Mouse (Mus musculus) kidney, postnatal 36 days (tissue): ENCODE data around the gene Rbfox1.
A peak's percentile ranks its signal among the peaks of the same experiment; 100 is the strongest.

Experiments used
- DNase-seq, 2 experiments: peaks; one replicate each; pipeline ENCODE4 v3.0.0; 2021 to 2022; ENCODE audit warnings: mixed read lengths in 2 of 2

Gene Rbfox1

DNA sequence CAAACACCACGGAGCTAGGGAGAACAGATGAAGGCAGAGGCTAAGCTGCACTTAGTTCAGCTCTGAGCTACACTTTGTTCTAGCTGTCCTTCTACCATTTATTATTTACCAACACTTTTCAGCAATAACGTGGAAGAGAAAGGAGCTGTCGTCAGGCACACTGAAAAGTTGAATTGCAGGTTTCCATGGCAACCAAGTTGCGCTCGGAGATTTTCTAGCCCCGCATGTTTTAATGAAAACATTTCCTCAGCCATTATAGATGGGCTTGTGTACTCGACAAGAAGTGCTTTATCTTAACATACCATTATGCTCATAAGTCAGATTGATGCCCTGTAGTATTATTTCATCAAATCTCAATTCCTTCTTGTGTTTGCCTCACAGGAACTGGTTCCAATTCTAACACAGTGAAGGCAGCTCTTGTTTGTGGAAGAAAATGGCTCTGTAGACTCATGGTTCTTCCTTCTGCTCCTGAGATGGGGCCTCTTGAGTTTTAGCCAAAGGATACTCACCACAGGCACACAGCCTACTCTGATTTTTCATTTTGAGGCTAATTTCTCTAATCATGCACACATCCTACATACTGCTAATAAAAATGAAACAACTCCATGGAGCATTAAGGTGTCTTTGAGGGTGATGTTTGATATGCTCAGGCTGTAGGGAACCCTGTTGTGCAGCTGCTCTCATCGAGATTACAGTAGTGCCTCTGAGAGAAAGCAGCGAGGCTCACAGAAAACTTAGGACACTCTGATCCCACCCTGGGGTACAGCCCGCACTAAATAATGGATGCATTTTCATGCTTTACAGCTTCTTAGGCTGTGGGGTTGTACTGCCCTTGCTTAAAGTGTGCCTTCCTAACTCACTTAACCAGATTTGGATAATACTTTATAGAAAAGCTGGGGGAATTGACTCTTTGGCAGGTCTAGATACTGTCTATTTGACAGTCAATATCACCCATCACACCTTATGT, 107.2 kb downstream of the Rbfox1 start:
- no peak for DNase-seq

DNA sequence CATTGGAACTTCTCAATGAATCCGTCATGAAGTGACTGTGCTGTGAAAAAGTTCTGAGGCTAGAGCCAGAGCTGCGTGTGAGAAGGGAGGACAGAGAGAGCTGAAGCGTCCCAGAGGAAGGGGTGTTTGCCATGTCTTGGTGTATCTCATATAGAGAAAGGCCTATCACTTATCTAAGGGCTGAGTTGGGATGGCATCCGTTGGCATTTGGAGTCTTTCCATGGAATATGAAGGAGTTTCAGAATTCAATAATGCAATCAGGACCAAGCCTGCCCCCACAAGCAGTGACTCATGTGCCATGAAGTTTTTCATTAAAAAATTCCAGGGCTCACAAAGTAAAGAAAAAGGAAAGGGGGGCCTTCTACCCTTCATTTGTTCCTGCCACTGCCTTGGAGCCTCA, 112.0 kb downstream of the Rbfox1 start:
- no peak for DNase-seq

DNA sequence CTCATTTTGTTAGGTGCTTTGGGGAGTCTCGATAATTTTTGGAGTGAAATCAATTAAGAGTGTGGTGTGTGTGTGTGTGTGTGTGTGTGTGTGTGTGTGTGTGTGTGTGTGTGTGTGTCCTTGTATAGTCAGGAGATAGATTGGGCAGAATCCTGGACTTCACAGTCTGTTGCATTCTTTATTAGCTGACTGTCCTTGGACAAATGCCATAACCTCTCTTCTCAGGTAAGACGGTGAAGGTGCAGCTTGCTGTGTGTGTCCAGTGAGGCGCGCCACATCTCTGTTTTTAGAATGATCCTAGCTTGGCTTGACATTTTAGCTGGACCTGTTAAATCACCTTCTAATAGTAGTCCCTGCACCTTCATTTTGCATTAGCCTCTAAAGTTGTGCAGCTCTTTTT, 112.5 kb downstream of the Rbfox1 start:
- peak; percentile 60 to 82 for DNase-seq

DNA sequence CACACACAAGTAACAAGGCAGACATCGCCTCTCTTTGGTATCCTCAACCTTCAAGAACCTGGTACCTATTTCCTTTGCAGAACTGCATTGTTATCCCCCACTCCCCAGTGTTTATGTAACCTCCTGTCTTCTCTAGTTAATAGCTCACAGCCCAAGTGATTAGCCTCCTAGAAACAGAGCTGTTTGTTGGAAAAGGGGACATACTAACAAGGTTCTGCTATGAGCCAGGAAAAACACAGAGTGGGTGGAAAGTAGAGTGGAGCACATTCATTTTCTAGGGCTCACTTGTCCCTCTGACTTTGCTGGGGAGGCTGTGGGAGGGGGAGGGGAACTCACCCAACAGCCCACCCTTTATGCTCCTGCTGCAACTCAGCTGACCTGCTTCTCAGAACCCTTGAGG, 114.9 kb downstream of the Rbfox1 start:
- peak; percentile 28 to 69 for DNase-seq

DNA sequence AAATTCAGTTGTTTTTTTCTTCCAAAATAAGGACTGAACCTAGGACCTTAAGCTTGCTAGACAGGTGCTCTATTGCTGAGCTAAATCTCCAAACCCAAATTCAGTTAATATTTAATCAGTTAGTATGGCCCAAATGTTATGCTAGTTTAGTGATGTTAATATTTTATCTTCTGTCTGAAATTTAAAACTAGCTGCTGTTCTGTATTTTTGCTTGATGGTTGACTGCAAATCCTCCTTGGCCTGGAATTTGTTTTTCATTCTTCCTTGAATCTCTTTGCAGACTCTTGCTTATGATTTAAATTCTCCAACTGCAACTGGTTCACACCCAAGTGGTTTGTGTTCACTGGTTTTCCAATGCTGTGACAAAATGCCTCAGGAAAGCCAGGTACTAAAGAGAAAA, 121.8 kb downstream of the Rbfox1 start:
- DNase-seq: peak in 1 of 2 experiments; percentile 25

DNA sequence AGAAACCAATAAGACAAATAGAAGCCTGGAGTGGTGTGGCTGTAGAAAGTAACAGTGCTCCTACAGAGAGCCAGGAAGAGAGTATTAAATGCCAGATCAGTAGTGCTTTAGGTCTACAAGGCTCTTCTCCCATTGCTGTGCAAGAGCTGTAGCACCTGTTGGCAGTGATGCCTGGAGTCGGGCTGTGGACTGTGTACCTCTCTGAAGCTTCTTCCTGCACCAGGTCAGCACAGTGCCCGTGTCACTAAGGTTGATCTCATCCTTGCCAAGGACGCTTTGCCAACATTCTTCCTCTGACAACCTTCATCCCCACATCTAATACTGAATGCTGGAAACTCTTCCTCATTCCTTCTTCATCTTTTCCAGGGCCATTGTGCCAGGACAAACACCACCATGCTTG, 127.7 kb downstream of the Rbfox1 start:
- DNase-seq: peak; percentile 43 to 61

DNA sequence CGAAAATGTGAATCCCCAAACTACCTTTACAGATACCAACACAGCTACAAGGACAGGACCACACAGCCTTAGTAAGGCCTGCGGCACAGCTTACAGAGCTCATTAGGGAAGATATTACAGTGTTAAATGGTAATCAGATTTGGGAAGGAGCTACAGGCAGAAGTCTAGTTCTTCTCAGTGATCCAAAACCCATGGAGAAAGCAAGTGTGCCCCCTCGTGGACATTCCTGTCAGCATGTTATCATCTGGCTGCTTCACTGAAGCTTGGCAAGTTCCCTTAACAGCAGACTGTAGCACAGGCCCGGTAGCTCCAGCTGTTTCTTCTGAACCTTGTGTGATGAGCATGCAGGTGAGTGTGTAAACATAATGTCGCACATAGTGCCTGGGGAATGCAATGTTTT, 133.5 kb downstream of the Rbfox1 start:
- peak; percentile 80 to 94 for DNase-seq

DNA sequence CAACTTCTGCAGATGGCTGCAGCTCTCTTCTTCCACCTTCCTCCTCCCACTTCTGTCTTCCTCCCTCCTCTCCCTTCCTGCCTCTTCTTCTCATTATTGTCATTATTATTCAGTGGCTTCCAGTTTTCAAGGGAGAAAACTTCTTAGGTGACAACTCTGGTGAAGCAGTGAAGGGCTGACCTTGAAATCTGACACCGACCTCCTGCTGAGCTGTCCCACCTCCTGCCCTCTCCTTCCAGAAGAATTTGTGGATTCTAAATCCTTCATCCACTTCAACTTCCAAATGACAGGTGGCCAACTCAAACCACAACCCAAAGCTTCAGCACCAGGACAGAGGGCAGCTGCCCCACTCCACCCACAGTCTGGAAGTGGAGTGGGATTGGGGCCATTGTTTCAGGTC, 134.2 kb downstream of the Rbfox1 start:
- DNase-seq: no peak

DNA sequence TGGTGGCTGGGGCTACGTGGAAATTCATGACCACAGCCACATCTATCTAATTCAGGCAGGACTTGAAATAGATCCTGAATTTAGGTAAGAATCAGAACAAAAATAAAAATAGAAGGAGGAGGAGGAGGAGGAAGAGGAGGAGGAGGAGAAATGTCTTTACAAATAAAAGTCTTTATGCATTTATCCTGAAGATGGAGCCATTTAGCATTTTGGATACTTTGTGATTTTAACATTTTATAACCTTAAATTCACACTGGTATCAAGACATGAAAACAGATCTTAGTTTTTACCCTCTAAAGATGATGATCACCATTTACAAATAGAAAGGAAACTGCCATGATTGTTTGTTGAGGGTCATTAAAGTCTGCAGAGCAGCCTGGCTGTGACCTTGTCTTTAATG, 146.1 kb downstream of the Rbfox1 start:
- DNase-seq: no peak

DNA sequence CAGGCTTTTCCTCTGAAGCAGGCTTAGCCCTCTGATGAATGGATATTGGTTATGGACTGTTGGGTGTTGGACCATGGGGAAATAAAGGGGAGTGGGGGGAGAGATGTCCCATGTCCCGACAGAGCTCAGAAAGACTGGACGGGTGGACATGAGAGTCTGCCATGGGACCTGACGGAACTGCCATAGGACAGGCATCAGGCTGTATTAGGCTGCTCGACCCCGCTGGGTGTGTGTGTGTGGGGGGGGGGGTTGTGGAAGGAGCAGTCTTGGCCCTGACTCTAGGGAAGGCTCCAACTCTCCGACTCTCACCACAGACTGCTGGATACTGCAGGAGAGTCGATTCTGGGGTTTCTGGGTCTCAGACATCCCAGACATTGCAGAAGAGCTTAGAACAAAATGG, 147.4 kb downstream of the Rbfox1 start:
- DNase-seq: no peak

DNA sequence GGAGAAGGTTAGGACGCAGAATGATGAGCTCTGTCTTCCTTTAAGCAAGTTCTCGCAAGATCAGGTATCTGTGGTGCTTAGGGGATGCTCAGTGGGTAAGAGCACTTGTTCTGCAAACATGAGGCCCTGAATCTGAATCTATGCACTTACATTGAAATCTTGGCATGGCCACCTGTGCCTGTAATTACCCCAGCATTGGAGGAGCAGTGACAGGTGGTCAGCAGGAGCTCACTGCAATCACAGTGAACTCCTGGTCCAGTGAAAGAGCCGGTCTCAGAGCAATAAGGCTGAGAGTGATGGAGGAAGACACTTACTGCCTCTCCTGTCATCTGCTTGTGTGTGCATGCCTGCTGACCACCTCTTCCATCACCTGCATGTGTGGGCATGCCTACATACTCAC, 149.7 kb downstream of the Rbfox1 start:
- no peak for DNase-seq

DNA sequence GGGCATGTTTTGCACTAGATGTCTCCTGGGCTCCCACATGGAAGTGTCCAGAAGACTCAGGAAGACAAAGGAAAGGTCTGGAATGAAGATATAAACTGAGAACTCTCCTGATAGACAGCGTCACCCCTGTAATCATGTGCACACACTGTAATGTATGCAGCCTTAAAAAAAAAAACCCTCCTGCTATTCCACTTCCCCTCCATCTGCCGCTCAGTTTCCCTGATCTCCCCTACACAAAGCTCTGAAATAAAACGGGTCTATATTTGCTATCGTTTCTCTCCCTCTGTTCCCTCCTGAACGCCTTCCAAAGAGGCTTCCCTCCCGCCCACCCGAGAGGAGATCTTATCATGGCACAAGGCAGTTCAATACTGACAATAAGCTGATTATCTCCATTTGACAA, 151.9 kb downstream of the Rbfox1 start:
- no peak for DNase-seq

DNA sequence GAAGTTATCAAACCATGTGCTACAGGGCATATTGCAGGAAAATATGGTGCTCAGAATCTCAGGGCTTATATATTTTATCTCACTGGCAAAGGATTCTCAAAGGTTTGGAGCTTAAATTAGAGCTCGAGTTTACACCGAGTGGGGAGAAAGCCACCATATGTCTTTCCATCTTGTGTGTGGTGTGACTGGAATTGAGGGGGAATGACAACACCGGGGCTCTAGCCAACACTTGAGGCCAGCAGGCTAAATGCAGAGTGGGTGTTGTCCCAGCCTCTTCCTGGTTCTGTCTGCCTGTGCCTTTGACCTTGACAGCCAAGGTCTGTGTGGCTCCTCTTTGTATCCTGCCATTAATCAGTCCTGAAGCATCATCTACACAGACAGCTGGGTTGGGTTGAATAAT, 157.6 kb downstream of the Rbfox1 start:
- DNase-seq: no peak

DNA sequence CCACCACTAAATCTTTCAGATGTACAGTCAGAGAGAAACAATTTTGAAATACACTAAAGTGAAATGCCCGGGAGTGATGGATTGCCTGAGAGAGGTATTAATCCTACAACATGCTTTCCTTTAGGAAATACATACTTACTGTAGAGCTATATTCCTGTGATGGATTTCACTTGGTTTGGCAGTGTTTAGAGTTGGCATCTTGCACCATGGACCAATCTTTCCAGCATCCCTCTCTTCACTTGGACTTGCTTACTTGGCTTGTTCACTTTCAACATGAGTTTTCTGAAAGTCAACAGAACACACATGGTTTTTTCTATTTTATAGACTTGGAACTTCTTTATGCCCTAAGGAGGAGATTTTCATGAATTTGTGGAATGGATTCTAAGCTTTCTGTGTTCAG, 163.4 kb downstream of the Rbfox1 start:
- no peak for DNase-seq

DNA sequence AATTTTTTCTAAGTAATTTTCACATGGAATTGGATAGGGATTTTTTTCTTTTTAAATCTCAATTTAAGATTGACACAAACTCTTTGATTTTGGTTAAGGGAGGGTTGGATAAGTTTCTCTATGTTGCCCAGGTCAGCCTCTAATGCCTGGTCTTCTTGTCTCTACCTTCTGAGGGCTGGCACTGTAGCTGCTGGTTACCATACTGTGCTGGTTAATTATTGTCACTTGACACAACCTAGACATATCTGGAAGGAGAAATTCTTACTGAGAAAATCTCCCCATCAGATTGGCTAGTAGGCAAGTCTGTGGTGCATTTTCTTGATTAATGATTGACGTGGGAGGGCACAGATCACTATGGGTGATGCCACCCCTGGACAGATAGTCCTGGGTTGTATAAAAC, 177.3 kb downstream of the Rbfox1 start:
- DNase-seq: peak; percentile 2 to 8

DNA sequence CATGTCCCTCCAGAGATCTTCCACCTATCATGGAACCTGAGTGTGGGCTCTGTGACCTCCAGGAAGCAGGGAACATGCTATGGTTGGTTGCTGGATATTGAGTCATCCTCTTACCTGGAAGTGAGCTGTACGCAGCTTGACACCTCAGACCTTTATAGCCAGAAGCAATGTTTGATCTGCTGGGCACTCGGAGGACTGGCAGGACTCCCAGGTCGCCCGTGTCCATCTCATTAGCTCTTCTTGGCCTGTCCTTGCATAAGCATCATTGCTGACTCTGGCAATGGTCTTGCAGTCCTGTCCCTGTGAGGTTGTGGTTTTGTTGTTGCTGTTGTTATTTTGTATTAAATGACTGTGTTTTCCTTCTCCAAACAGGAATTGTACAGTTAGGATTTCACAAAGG, 180.3 kb downstream of the Rbfox1 start:
- DNase-seq: no peak

DNA sequence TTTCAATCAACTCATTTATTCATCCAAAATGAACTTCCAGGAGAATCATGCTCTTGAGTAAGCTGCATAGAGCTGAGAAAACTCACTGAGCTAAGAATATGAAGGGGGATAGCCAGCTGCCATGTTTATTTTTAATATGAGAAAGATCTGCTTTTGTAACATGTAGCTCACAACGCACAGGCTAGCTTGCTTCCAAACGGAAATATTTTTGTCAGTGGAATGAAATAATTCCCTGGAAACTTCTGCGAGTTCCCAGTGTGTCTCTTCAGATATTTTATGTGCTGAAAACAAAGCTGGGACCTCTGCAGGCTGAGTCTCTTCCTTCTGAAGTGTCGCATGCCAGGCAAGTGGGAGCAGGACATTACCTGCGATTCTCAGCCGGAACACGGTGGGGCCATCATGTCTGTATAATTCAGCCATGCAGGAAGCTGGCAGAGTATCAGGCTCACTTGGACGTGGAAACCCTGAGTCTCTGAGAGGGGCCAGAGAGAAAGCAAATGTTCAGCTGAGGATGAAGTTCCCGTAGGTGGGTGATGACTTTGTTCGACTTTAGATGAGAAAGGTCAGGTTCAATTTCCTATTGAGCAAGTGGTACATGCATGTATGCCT, 190.4 kb downstream of the Rbfox1 start:
- no peak for DNase-seq

DNA sequence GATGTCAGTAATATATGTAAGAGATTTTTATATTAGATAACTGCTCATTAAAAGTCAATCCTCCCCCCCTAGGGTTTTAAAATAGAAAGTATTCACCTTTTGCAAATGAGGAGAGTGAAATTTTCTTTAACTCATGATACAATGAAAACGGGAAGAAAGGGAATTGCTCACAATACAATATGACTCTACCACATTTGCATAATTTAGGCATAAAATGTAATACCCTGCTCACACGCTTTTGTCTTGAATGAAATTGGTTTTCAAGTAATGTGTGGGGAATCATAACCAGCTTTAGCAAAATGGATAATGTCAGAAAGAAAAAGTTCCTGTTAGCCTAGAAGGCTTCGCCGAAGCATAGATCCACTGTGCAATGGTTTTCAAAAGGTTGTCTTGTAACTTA, 193.9 kb downstream of the Rbfox1 start:
- no peak for DNase-seq

DNA sequence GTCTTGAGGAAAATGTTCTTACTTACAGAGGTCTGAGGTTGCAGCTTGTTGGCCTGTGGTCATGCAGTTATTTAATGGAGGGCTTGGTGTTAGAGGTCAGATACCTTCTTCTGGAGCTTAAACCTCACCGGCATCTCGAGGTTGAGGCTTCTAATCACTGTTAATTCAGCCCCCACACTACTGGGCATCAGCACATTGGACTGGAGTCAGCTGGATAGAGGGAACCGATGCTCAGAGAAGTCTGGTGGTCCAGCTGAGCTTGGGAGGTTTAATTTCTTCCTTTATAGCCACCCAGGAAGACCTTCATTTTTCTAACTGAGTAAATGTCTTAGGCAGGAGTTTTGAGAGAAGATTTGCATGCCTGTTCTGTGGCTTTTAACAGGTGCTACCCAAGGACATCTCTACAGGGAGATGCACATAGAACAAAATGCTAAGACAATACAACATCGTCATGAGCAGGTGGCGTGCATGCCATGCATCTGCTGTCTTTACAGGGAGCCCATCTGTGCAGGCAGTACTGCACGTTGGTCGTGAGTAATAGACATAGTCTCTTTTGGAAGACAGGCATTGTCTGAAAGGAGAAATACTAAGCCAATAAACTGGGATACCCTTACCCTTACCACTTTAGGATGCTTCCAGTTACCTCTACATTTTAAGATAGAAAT, 199.7 kb downstream of the Rbfox1 start:
- DNase-seq: no peak

DNA sequence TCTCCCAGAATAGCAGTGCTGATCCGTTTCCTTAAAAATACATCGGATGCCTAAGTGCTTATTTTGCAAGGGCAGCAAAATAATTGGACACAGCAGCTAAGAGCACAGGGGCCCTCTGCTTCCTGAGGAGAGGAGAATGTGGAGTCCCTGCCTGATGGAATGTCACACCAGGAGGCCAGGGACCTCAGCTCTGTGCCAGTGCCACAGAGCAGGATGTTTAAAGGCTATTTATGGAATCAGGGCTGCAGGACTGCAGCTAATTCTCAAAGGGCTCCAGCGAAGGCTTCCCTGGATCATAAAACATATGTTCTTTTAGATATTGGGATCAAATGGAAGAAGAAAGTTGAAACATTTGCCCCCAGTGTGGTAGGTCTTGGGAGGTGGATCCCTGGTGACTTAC, 201.0 kb downstream of the Rbfox1 start:
- DNase-seq: no peak

DNA sequence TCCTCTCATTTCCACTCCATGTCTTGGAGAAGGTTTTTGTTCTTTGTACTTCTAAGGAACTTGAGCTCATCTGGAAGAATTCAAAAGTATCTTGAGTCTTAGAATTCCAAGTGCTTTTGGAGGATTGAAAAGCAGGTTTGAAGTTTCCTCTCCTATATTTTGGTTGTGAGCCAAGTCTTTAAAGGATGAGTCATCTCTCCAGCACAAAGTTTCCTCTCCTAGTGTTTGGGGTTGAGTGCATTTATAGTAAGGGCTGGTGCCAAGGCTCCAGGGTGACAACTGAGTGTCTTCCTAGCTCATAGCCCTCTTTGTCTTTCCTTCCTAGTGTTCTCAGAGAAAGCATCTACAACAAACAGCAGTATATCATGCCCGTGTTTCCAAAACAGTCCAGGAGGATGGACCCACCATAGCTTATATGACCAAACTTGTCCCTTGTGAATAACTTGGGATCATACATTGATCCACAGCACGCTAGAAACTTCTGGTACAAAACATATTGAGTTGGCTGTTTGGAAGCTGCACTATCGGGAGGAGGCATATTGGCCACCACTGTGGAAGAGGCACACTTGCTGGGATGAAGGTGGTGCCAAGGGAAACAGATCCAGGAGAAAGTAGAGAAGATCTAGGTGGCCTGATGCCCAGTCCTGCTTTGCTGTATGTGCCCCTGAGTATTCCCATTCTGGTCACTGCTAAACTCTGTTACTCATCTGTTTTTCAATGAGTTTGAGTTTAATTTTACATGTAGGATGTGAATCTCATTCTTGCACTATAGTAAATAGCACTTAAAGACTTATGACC, 206.4 kb downstream of the Rbfox1 start:
- no peak for DNase-seq

DNA sequence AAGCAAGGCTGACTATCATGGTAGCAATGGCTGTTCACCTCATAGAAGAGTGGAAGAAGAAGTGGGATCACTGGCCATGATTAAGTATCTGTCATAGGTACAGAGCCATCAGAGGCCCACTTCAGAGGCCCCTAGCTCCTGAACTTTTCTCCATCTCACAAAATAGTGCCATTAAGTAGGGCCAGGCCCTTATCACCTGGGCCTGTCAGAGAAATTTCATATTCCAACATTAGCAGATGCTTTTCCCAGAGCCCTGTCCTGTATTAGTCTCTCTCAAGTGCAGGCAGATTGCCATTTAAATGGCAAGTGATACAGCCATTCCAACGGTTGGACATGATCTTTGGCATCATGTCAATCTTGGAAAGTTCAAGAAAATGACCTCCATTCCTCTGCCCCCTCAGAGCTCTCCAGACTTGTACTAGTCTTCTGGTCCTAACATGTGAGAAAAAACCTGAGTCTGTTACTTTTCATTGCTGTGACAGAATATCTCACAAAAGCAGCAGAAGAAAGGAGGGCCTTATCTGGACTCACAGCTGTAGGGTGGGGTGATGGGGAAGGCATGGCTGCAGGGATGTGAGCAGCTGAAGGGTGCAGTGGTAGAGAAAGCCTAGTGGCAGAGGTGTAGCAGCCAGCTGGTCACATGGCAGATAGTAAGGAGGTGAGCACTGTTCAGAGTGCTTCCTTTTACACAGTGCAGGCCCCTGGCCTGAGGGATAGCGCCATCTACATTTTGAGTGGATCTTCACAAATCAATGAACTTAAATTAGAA, 210.6 kb downstream of the Rbfox1 start:
- no peak for DNase-seq
